Mouse (Mus musculus) large intestine, adult 2 months (tissue): ENCODE results near the gene 2700049A03Rik. TPM values are rescaled to one million over a fixed set of nuclear protein-coding genes. Genes with fewer than 3 reads are reported as not detected.

Source experiments
- DNase-seq: peaks from one replicate; pipeline ENCODE4 v3.0.0-alpha.2; 2012; ENCODE audit warnings: low read depth, low spot score
- WGBS: fragments of 180-500 bp; shearing (Covaris S2); methylation state at CpG from one replicate; pipeline ENCODE4 v1.1.7; 2018; 5-methylcytosine and 5-hydroxymethylcytosine counted together
- polyA plus RNA-seq: library from polyadenylated mRNA; depleted of rRNA; stranded (reverse); fragments of >200 nt; gene quantifications from 2 replicates; pipeline ENCODE4 v1.2.3, GENCODE M21; 2012; rRNA removed

The 2700049A03Rik gene
- polyA plus RNA-seq, 1 experiment = 1.9 TPM

DNA sequence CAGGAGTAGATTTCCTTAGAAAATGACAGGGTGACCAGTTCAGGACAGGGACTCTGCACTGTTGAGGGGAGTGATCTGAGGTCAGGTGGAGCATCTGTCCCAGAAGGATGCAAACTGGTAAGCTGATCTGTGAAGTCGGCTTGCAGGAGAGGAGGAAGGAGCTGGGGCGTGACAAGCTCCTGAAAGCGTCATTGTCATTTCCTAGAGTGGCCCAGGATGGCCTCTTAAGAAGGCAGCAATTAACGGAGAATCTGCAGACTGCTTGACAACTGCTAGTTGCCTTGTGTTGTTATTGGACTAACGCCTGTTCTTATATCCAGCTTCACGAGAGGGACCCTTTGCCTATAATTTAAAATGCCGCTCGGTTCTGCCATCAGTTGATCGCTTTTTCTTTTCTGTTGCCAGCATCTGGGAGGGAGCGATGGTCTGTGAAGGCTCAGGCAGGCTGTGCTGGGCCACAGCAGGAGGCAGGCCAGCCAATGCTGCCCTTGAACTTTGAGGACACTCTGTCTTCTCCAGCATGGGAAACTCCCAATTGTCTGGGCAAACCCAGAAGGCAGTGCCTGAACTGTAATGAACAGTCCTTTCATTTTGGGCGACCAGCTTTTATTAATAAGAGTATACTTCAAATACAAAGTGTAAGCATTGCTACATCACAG lies 116.0 kb downstream of the 2700049A03Rik start:
- WGBS = 70% methylated on average over 11 of the region's 11 CpGs
- DNase-seq = no peak

DNA sequence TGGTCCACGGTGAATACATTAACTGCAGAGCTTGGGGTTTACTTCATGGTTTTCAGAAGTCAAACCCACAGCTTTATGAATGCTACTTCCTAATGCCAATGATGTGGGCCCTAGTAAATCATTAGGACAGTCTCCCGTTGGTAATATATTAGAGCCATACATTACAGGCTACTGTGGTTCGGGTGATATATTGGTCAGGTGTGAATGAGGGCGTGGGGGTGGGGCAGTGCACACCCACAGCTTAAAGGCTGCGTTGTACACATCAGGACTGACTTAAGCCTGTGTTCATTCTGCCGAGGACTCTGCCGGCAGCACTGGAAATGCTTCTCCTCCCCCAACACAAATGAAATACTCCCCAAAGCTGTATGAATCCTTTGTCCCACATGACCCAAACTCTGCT lies 118.1 kb downstream of the 2700049A03Rik start:
- WGBS = 58% methylated on average over 7 of the region's 7 CpGs
- no peak for DNase-seq

DNA sequence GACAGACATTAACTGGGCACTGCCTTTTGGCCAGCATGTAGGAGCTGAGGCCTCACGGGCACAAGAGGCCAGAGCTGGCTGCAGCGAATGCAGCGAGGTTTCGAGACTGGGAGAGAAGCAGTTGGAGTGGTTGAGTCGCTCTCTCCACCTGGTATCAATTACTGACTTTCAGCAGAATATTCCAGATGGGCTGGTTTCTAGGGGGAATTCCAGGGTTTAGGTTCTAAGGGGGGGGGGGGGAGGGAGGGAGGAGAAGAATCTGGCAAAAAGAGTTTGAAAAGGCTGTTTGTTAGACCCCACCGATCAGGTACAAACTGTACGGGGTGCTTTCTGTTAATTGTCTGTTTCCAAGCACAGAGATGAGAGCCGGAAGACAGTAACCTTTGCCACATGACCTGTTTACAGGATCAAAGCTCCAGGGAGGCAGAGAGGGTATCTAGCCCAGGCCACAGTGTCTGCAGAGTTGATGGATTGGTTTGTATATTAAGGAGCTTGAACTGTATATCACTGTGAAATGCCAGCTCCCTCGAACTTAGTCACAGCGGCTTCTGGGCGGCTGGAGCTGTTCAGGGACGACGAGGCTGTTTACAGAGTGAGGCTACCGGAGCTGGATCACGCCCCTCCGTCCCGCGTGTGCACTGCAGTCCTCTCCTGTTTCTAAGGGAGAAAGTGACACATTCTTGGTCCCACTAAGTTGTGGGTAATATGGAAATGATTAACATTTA lies 121.7 kb downstream of the 2700049A03Rik start:
- 25% methylated on average over 18 of the region's 18 CpGs for WGBS

DNA sequence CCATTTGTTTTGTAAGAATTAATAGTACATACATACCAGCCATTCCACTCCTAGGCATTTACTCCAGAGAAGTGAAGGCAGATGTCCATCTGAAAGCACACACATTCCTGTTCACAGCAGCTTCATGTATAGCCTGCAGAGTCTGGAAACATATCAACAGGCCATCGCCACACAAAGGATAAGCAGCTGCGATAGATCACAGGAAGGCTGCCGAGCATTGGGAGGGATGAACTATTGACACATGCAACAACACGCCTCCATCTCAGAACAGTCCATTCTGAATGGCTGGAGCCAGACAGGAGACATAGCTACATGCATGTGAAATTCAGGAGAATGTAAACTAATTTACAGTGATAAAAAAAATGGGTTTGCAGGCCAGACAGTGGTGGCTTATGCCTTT lies 127.6 kb downstream of the 2700049A03Rik start:
- no peak for DNase-seq
- WGBS = 76% methylated on average over 4 of the region's 4 CpGs

More for the DNA sequence above, 121.7 kb downstream of the 2700049A03Rik start:
- no peak for DNase-seq

DNA sequence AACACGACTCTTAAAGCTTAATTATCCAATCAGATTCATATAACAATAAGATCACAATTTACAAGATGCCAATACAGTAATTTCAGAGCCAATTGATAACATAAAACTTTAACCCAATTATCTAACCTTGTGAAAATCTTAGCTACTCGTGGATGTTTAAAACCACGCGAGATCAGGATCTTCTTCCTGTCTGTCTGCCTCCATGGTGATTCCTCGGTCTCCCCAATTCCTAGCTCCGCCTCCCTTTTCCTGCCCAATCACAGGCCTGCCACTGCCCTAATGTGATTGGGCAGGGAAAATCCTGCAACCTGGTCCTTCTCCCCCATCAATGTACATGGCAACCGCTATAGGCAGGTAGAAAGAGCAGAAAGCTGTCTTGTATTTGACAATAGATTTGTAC lies 132.7 kb downstream of the 2700049A03Rik start:
- 89% methylated on average over 7 of the region's 7 CpGs for WGBS
- no peak for DNase-seq

DNA sequence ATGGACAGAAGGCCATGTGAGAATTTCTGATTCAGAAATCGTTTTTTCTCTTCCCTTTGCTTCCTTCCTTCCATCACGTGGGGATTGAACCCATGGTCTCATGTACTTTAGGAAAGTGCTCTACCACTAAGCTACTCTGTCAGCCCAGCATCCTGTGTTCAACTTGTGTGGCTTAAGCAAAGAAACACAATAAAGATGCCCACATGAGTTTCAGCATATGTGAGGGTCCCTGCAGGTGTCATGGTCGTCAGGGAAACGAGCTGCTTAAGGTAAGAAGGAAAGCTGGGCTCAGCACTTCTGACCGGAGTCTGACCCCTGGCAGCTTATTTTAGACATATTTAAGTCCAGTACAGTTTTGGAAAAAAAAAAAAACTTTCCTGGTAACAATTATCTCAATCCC lies 134.5 kb downstream of the 2700049A03Rik start:
- WGBS = 81% methylated on average over 5 of the region's 5 CpGs
- DNase-seq = no peak

DNA sequence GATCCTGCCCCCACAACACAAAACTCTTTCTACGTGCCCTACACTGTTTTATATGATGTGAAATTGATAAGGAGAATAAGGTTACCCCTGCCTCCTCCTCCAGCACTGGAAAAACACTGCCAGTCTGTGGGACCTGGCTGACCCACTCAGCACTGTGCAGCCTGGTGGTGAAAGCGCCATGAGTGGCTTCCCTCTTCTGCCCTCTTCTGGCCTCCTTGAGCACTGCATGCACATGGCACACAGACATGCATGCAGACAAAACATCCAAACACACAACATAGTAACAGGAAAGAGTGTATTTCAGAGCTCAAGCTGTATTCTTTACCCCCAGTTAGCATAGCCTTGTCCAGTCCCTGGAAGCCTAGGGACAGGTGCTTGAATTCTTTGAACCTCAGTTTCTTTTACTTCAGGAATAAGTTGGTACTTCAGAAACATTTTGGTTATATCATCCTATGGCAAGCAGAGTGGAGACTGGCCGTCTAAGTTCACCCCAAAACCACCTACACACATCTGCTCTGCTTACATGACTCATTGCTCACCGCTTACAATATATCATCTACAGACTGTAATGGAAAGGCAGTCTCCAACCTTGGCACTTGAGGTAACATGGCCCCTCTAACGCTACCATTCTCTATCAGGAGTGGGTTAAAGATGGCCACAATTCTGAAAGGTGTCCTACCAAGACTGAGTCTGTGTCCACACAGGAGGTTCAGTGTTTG lies 138.0 kb downstream of the 2700049A03Rik start:
- DNase-seq = no peak
- WGBS = 95% methylated on average over 5 of the region's 5 CpGs

DNA sequence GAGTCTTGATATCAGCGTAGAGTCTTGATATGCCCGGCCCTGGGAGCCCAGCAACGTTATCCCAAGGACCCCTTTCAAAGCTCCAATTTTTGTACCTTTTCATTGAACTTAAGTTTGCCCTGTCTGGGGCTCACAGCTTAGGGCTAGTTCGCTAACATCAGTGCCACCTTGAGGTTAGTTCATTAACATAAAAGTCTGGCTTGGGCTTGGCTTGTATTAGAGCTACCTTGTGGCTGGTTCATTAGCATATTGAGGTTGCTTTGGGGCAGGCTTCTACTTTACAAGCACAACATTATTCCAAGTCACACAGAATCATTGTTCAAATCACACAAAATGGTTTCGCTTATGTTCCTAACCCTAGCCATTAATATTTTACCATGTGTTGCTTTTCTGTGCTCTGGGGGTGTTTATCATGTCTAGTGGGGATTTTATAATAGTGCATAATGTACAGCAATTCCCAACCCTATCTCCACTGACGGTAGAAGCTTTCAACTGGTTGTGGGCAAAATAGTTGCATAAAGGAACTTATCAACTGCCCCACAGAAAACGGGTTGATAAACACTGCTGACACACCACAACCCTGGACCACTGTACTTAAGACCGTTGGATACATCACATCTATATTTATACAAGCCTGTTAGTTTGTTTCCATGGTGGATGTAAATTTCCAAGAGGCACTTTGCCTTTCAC lies 139.4 kb downstream of the 2700049A03Rik start:
- DNase-seq = no peak
- 83% methylated on average over 8 of the region's 8 CpGs for WGBS

DNA sequence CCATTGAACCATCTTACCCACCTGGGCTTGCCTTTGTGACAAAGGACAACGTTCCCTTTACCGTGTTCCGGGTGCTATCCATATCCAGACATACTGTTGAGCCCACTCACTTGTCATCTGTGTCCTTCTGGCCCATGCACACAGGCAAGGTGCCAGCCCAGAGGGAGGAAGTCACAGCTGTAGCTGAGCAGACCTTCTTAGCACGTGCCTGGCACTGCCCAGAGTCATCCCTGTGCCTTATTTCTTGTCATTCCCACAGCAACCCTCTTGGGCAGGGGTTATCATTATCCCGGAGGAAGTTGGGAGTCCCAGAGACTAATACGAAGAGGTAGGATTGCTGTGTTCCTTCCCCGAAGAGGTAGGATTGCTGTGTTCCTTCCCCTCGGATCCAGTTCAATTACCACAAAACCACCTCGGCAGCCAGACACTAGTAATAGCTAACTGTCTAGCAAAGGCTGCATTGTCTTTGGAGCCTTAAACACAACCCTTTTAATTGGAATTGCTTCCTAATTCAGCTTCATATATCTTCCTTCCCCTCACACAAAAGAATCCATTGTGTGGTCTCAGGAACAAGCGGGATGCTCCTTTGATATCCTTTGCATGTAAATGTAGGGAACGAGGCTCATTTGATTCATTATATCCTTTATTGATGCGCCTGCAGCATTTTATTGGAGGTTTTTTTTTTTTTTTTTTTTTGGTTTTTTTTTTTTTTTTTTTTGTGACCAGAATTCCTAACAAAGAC lies 143.0 kb downstream of the 2700049A03Rik start:
- WGBS = 59% methylated on average over 12 of the region's 12 CpGs
- DNase-seq = no peak

DNA sequence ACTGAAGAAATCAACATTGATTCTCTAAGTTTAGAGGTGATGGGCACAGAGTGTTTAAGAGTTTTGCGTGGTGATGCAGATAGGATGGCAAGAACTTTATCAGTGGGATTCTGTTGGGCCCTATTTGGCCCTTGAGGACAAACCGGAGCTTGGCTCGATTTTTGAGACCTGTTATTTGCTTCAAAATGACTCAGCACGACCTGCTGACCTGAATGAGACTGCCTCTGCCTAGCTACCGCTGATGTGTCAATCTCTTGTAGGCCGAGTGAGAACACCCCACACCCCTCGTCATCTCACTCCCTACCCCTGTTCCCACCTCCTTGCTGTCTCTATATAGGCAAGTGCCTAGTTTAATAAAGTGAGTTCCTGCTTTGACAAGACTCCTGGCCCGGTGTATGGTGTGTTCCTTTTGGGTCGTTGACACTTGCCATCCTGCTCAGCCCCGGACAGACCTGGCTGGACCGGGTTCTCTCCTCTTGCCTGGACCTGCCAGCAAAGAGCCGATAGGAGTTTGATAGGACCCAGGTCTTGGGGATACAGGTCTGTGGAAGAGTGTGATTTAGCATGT lies 144.6 kb downstream of the 2700049A03Rik start:
- WGBS = 81% methylated on average over 12 of the region's 12 CpGs
- no peak for DNase-seq

DNA sequence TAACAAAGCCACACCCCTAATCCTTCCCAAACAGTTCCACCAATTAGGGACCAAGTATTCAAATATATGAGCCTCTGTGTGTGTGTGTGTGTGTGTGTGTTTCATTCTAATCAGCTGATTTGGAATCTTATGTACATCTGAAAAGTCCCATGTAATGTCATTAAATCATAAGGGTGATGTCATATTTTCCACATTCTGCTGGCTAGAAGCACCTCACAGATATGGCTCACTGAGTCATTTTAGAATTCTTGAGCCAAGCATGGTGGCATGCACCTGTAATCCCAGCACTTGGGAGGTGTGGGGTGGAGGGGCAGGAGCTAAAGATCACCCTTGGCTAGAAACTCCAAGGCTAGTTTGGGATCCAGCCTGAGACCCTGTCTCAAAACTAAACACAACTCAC lies 148.8 kb downstream of the 2700049A03Rik start:
- no peak for DNase-seq

DNA sequence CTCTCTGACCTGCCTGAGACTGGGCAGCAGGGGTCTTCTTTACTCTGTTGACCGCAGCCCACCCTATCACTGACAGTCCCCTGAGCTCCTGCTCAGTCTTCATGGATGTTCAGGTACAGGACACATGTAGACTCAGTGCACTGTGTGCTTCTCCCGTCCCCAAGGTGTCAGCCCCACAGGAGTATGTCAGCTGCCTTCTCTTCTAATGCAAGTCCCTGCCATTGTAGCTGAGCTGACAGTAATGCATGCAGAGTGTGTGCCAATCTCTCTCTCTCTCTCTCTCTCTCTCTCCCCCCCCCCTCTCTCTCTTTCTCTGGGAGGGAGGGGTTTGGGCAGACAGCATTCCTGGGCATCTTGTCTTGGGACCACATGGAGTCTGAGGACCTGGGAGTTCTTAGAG lies 153.8 kb downstream of the 2700049A03Rik start:
- DNase-seq = no peak

More for the DNA sequence above, 153.8 kb downstream of the 2700049A03Rik start:
- WGBS = 91% methylated on average over 2 of the region's 2 CpGs

Other genes starting within 250 kb of the 2700049A03Rik start
- 28.1 and 32.0 TPM in 2 replicates for gene Actr10, start 199.0 kb upstream of the 2700049A03Rik start, polyA plus RNA-seq
- gene Psma3, start 162.2 kb upstream of the 2700049A03Rik start, polyA plus RNA-seq = 25.2 and 28.2 TPM in 2 replicates
- 2.0 and 2.7 TPM in 2 replicates for gene Arid4a, start 120.9 kb upstream of the 2700049A03Rik start, polyA plus RNA-seq
- gene Tomm20l, start 25.4 kb upstream of the 2700049A03Rik start, polyA plus RNA-seq = not detected in 2 replicates
- gene Timm9, start 164 bp upstream of the 2700049A03Rik start, polyA plus RNA-seq = 12.5 and 17.2 TPM in 2 replicates
- 2.9 and 3.2 TPM in 2 replicates for gene Dact1, start 173.0 kb downstream of the 2700049A03Rik start, polyA plus RNA-seq